Mouse (Mus musculus) MEL (cell line): ENCODE data around the gene Cdadc1. TPM values are rescaled to one million over a fixed set of nuclear protein-coding genes. Genes with fewer than 3 reads are reported as not detected.

Source experiments
- DNase-seq: peaks from one replicate; pipeline ENCODE4 v3.0.0; 2011; ENCODE audit warnings: low read depth, low spot score
- H3K27ac ChIP-seq: 2 replicates; pipeline ENCODE4 v1.5.1; 2012; ENCODE audit warnings: low read depth, mild to moderate bottlenecking, control low read depth, low read length, moderate library complexity; ENCODE audit not compliant: control insufficient read depth
- H3K27me3 ChIP-seq, 2 experiments: fragments of 150-350 bp in 1 of 2; sonication (generic) in 1 of 2; 2 replicates each; pipeline ENCODE4 v1.6.1; 2012; ENCODE audit warnings: low read length in 2 of 2, mild to moderate bottlenecking in 2 of 2, improper control_type of control experiment in 1 of 2, moderate library complexity in 1 of 2; ENCODE audit not compliant: insufficient read depth in 2 of 2, control insufficient read depth in 1 of 2
- H3K36me3 ChIP-seq, 2 experiments: 2 replicates each; pipeline ENCODE4 v1.6.1; 2012 to 2014; ENCODE audit warnings: low read length in 2 of 2, improper control_type of control experiment in 1 of 2, inconsistent platforms in 1 of 2, mild to moderate bottlenecking in 1 of 2; ENCODE audit not compliant: insufficient read depth in 2 of 2, control insufficient read depth in 1 of 2
- H3K4me1 ChIP-seq, 2 experiments: fragments of 150-350 bp in 1 of 2; sonication (generic) in 1 of 2; 2 replicates each; pipeline ENCODE4 v1.6.1; 2012; ENCODE audit warnings: low read length in 2 of 2, improper control_type of control experiment in 1 of 2, mild to moderate bottlenecking in 1 of 2; ENCODE audit not compliant: insufficient read depth in 2 of 2, control insufficient read depth in 1 of 2
- H3K4me3 ChIP-seq, 2 experiments: fragments of 150-350 bp in 1 of 2; sonication (generic) in 1 of 2; 2 replicates each; pipeline ENCODE4 v1.5.1; 2012; ENCODE audit warnings: low read depth in 2 of 2, low read length in 2 of 2, mild to moderate bottlenecking in 2 of 2, moderate library complexity in 2 of 2, control low read depth in 1 of 2, improper control_type of control experiment in 1 of 2; ENCODE audit not compliant: control insufficient read depth in 1 of 2, insufficient read depth in 1 of 2
- H3K79me2 ChIP-seq: 2 replicates; pipeline ENCODE4 v1.6.1; 2012; ENCODE audit warnings: mild to moderate bottlenecking, low read length, moderate library complexity; ENCODE audit not compliant: control insufficient read depth, poor library complexity, insufficient read depth
- H3K9ac ChIP-seq: 2 replicates; pipeline ENCODE4 v1.6.1; 2012; ENCODE audit warnings: low read depth, mild to moderate bottlenecking, control low read depth, low read length, moderate library complexity; ENCODE audit not compliant: control insufficient read depth, poor library complexity, severe bottlenecking
- H3K9me3 ChIP-seq: fragments of 150-350 bp; sonication (generic); replicated peaks from 2 replicates; pipeline ENCODE4 v1.6.1; 2012; ENCODE audit warnings: mild to moderate bottlenecking, low read length, improper control_type of control experiment, moderate library complexity; ENCODE audit not compliant: insufficient read depth
- BHLHE40 ChIP-seq: IDR thresholded peaks from 2 replicates; pipeline ENCODE4 v1.6.1; 2012; ENCODE audit warnings: low read depth, mild to moderate bottlenecking, inconsistent platforms, low read length, improper control_type of control experiment, borderline replicate concordance
- CHD2 ChIP-seq: IDR thresholded peaks from 2 replicates; pipeline ENCODE4 v1.6.1; 2011; ENCODE audit warnings: low read length, improper control_type of control experiment
- CTCF ChIP-seq, 3 experiments: IDR thresholded peaks in 2 of 3; conservative IDR thresholded peaks in 1 of 3; 2 replicates each; pipeline ENCODE4 v1.5.1; 2011 to 2012; ENCODE audit warnings: low read length in 3 of 3, low read depth in 2 of 3, mild to moderate bottlenecking in 2 of 3, improper control_type of control experiment in 1 of 3, inconsistent platforms in 1 of 3, mixed read lengths in 1 of 3, moderate library complexity in 1 of 3; ENCODE audit not compliant: control insufficient read depth in 1 of 3, insufficient read depth in 1 of 3, poor library complexity in 1 of 3, severe bottlenecking in 1 of 3
- E2F4 ChIP-seq: IDR thresholded peaks from 2 replicates; pipeline ENCODE4 v1.6.1; 2011; ENCODE audit warnings: low read depth, low read length, improper control_type of control experiment, borderline replicate concordance
- ELF1 ChIP-seq: IDR thresholded peaks from 2 replicates; pipeline ENCODE4 v1.6.1; 2014; ENCODE audit warnings: low read depth, mild to moderate bottlenecking, inconsistent platforms, low read length, improper control_type of control experiment, moderate library complexity
- EP300 ChIP-seq, 2 experiments: IDR thresholded peaks; 2 replicates each; pipeline ENCODE4 v1.6.1; 2011; ENCODE audit warnings: improper control_type of control experiment in 2 of 2, low read length in 2 of 2, low read depth in 1 of 2, mild to moderate bottlenecking in 1 of 2
- ETS1 ChIP-seq: IDR thresholded peaks from 2 replicates; pipeline ENCODE4 v1.6.1; 2012; ENCODE audit warnings: low read depth, mild to moderate bottlenecking, inconsistent platforms, low read length, improper control_type of control experiment, moderate library complexity
- GABPA ChIP-seq: IDR thresholded peaks from 2 replicates; pipeline ENCODE4 v1.6.1; 2012; ENCODE audit warnings: low read depth, mild to moderate bottlenecking, inconsistent platforms, low read length, improper control_type of control experiment, moderate library complexity
- GATA1 ChIP-seq: IDR thresholded peaks from 2 replicates; pipeline ENCODE4 v1.6.1; 2011; ENCODE audit warnings: low read depth, low read length, improper control_type of control experiment
- HCFC1 ChIP-seq: IDR thresholded peaks from 2 replicates; pipeline ENCODE4 v1.6.1; 2012; ENCODE audit warnings: low read depth, mild to moderate bottlenecking, inconsistent platforms, low read length, improper control_type of control experiment, moderate library complexity
- MAFK ChIP-seq: IDR thresholded peaks from 2 replicates; pipeline ENCODE4 v1.6.1; 2011; ENCODE audit warnings: low read depth, mild to moderate bottlenecking, low read length, improper control_type of control experiment, borderline replicate concordance
- MAX ChIP-seq: IDR thresholded peaks from 2 replicates; pipeline ENCODE4 v1.6.1; 2011; ENCODE audit warnings: low read length, improper control_type of control experiment
- MEF2A ChIP-seq: IDR thresholded peaks from 2 replicates; pipeline ENCODE4 v1.6.1; 2014; ENCODE audit warnings: low read depth, mild to moderate bottlenecking, inconsistent platforms, low read length, improper control_type of control experiment; ENCODE audit not compliant: poor library complexity, insufficient replicate concordance, severe bottlenecking; ENCODE audit errors: extremely low read depth
- MXI1 ChIP-seq: IDR thresholded peaks from 2 replicates; pipeline ENCODE4 v1.6.1; 2011; ENCODE audit warnings: mild to moderate bottlenecking, low read depth, low read length, improper control_type of control experiment
- MYB ChIP-seq: IDR thresholded peaks from 2 replicates; pipeline ENCODE4 v1.6.1; 2011; ENCODE audit warnings: mild to moderate bottlenecking, low read depth, low read length, improper control_type of control experiment
- NELFE ChIP-seq: IDR thresholded peaks from 2 replicates; pipeline ENCODE4 v1.6.1; 2011; ENCODE audit warnings: low read depth, low read length, improper control_type of control experiment
- NRF1 ChIP-seq: IDR thresholded peaks from 2 replicates; pipeline ENCODE4 v1.6.1; 2014; ENCODE audit warnings: low read depth, mild to moderate bottlenecking, inconsistent platforms, low read length, improper control_type of control experiment, moderate library complexity; ENCODE audit not compliant: poor library complexity, insufficient read depth, severe bottlenecking
- RAD21 ChIP-seq: IDR thresholded peaks from 2 replicates; pipeline ENCODE4 v1.6.1; 2011; ENCODE audit warnings: mild to moderate bottlenecking, low read depth, low read length, improper control_type of control experiment
- RCOR1 ChIP-seq: IDR thresholded peaks from 2 replicates; pipeline ENCODE4 v1.6.1; 2012; ENCODE audit warnings: low read depth, mild to moderate bottlenecking, inconsistent platforms, low read length, improper control_type of control experiment
- SIN3A ChIP-seq: IDR thresholded peaks from 2 replicates; pipeline ENCODE4 v1.6.1; 2012; ENCODE audit warnings: low read length, improper control_type of control experiment, inconsistent platforms
- TCF12 ChIP-seq: IDR thresholded peaks from 2 replicates; pipeline ENCODE4 v1.6.1; 2014; ENCODE audit warnings: low read depth, mild to moderate bottlenecking, inconsistent platforms, low read length, improper control_type of control experiment, moderate library complexity
- UBTF ChIP-seq: IDR thresholded peaks from 2 replicates; pipeline ENCODE4 v1.6.1; 2012; ENCODE audit warnings: low read depth, mild to moderate bottlenecking, inconsistent platforms, low read length, improper control_type of control experiment, moderate library complexity, borderline replicate concordance; ENCODE audit not compliant: insufficient read depth
- USF1 ChIP-seq: IDR thresholded peaks from 2 replicates; pipeline ENCODE4 v1.6.1; 2014; ENCODE audit warnings: low read depth, mild to moderate bottlenecking, inconsistent platforms, low read length, improper control_type of control experiment, moderate library complexity
- ZKSCAN1 ChIP-seq: IDR thresholded peaks from 2 replicates; pipeline ENCODE4 v1.6.1; 2012; ENCODE audit warnings: low read depth, mild to moderate bottlenecking, inconsistent platforms, low read length, improper control_type of control experiment, moderate library complexity
- ZMIZ1 ChIP-seq: IDR thresholded peaks from 2 replicates; pipeline ENCODE4 v1.6.1; 2012; ENCODE audit warnings: low read depth, mild to moderate bottlenecking, inconsistent platforms, low read length, improper control_type of control experiment, moderate library complexity
- ZNF384 ChIP-seq: IDR thresholded peaks from 2 replicates; pipeline ENCODE4 v1.6.1; 2012; ENCODE audit warnings: low read depth, mild to moderate bottlenecking, inconsistent platforms, low read length, improper control_type of control experiment
- polyA plus RNA-seq, 2 experiments: library from polyadenylated mRNA; stranded (reverse) in 1 of 2; unstranded in 1 of 2; fragments of >175 nt in 1 of 2; fragments of >200 nt in 1 of 2; gene quantifications; 2 replicates each; pipeline versions ENCODE4 v1.2.1 to v1.2.4; 2012; ENCODE audit warnings: low replicate concordance in 2 of 2, low read depth in 1 of 2; ENCODE audit not compliant: insufficient read length in 2 of 2, insufficient read depth in 1 of 2, missing spikeins in 1 of 2
- total RNA-seq: library from RNA; depleted of rRNA; stranded (reverse); fragments of 300-350 nt; gene quantifications from 2 replicates; pipeline ENCODE4 v1.2.3, GENCODE M21; 2012

Cdadc1 gene
- total and polyA plus RNA-seq, 3 experiments = 16.4 to 23.8 TPM; not detected in 1

DNA sequence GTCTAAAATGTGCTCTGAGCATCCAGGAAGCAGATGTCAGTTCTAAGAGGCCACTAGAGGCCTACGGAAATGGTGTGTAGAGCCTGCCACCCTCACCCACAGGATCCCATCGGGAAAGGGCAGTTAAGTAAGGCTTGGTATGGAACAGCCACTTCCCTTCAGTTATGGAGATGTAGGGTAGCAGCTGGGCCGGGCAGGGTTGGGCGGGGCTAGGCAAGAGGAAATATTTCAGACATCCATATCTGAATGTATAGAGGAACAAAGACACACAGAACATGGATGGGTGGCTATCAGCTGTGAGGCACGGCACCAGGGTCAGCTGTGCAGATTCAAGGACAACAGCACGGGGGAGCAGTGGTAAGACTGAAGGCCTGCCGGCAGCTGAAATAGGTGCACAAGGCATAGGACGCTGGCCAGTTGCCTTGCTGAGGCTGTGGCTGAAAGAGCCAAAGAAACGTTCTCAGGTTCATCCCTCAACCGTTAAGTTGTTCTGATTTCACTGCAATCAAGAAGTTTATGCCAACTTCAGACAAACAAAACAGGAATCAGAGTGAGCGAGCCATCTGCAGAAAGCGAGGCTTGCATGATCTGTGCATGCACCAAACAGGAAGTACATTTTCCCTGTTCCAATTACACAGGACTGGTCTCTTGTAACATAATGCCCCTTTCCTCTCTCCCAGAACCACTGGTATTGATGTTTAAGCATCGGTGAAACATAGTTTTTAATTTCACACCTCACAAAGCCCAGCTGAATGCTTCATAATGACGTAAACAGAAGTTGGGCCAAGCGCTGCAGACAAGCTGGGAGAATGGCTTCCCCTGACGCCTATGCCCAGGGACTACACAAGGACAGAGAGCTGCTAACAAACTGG, 49.3 kb upstream of the Cdadc1 start:
- no peak for DNase-seq
- Histone ChIP-seq H3K4me1 (peaks cover 0 to 10% of the 10 kb centered on the region in 2 experiments; a peak in 2 of 4 replicates), H3K9me3 (no peaks in the 10 kb centered on the region), H3K27me3 (no peaks in the 10 kb centered on the region), H3K4me3 (no peak overlapping the region), H3K79me2 (no peaks in the 10 kb centered on the region), H3K9ac (no peak overlapping the region), H3K27ac (no peak overlapping the region), H3K36me3 (no peaks in the 10 kb centered on the region)
- TF ChIP-seq USF1 (no peak), ZKSCAN1 (no peak), CHD2 (no peak), MAX (no peak), GABPA (no peak), ETS1 (no peak), MEF2A (no peak), CTCF (IDR thresholded peaks at IDR 0.05 in 2 of 3, conservative IDR thresholded peaks at IDR 0.05 in 1 of 3; ENCODE audit: control insufficient read depth in 1 of 3, insufficient read depth in 1 of 3, low read depth in 2 of 3, low read length in 3 of 3, poor library complexity in 1 of 3, severe bottlenecking in 1 of 3) (no peak), HCFC1 (no peak), ZMIZ1 (no peak), GATA1 (no peak), RAD21 (no peak), RCOR1 (no peak), MXI1 (no peak), NRF1 (no peak), TCF12 (no peak), NELFE (no peak), MAFK (no peak)

DNA sequence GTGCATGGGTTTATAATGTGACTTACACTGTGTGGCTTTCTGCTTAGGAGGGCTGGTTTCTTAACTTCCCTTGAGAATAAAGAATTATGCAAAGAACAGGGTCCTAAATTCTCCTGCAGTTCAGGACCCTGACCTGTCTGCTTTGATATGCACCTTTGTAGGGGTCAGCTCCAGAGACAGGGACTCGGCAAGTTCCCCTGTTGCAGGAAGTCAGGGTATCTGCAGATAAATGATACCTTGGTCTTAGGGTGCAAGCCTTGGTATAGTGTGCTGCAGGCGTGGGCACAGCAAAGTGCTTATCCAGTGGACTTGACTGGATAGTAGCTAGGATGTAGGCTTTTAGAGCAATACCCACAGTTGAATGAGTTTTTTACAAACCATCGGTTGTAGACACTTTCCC, 47.1 kb upstream of the Cdadc1 start:
- DNase-seq = no peak
- TF ChIP-seq MEF2A = no peak
- TF ChIP-seq UBTF = no peak
- TF ChIP-seq ZKSCAN1 = no peak
- no peak for TF ChIP-seq ZNF384
- TF ChIP-seq USF1 = no peak
- no peak for TF ChIP-seq CHD2
- TF ChIP-seq SIN3A = no peak
- no peak for TF ChIP-seq MAFK
- TF ChIP-seq GABPA = no peak
- no peak for TF ChIP-seq MYB
- no peak for TF ChIP-seq HCFC1
- no peak for TF ChIP-seq EP300 (IDR thresholded peaks at IDR 0.05; ENCODE audit: low read depth in 1 of 2, low read length in 2 of 2)
- TF ChIP-seq BHLHE40 = no peak
- TF ChIP-seq E2F4 = no peak
- no peak for TF ChIP-seq NELFE
- TF ChIP-seq ELF1 = no peak
- no peak for TF ChIP-seq MAX
- no peak overlapping the region for H3K9ac ChIP-seq
- H3K4me3 ChIP-seq = no peak overlapping the region
- H3K9me3 ChIP-seq = no peaks in the 10 kb centered on the region
- H3K4me1 ChIP-seq = peaks cover 0 to 10% of the 10 kb centered on the region in 2 experiments; a peak in 2 of 4 replicates
- no peaks in the 10 kb centered on the region for H3K36me3 ChIP-seq
- no peaks in the 10 kb centered on the region; a peak in 1 of 4 replicates for H3K27me3 ChIP-seq
- no peak overlapping the region for H3K27ac ChIP-seq
- no peaks in the 10 kb centered on the region for H3K79me2 ChIP-seq
